Mouse (Mus musculus): ENCODE measurements around the gene Gpsm1.

The Gpsm1 gene

DNA sequence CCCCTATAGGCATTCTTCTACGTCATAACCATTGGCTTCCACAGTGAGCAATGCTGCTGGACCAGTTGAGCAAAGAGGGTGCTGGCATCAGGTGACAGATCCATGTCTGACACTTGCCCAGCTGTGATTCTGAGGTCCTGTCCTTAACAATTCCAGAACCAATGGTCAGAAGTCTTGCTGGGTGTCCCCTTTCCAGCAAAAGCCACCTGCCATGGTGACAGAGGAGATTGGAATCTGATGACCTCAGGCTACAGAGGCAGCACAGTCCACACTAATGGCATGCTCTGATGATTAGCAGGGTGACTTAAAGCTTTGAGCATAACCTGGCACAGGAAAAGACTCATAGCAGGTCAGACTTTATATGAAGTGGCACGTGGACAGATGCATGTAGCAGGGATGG is 9.8 kb upstream of the Gpsm1 start:
- in situ Hi-C loops (cut with MboI; ENCODE audit: low pct_unique_long_range_greater_than_20kb in 1 of 2, low sequenced_read_pairs in 2 of 2, unreplicated experiment in 1 of 2) = loop anchor here in 1 of 2 experiments (25.0 kb wide), 1 partner anchor 257 kb away; no protein-coding TSS in a partner anchor

DNA sequence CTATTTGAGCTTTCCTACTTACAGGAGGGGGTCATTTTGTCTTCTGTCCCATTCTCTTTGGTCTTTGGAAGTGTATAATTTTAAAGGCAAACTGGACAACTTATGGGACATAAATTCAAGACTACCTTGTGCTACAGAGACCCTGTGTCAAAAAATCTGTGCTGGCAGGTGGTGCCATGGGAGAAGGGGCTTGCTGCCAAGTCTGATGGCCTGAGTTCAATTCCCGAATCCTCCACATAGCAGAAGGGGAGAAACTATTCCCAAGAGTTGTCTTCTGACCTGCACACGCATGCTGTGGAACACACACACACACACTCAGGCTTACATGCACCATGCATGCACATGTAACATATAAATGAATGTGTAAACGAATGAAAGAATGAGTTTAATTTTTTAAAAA is 8.6 kb upstream of the Gpsm1 start:
- in situ Hi-C loops (cut with MboI; ENCODE audit: low pct_unique_long_range_greater_than_20kb in 1 of 2, low sequenced_read_pairs in 2 of 2, unreplicated experiment in 1 of 2) = loop anchor here in 1 of 2 experiments (25.0 kb wide), 1 partner anchor 256 kb away; no protein-coding TSS in a partner anchor

DNA sequence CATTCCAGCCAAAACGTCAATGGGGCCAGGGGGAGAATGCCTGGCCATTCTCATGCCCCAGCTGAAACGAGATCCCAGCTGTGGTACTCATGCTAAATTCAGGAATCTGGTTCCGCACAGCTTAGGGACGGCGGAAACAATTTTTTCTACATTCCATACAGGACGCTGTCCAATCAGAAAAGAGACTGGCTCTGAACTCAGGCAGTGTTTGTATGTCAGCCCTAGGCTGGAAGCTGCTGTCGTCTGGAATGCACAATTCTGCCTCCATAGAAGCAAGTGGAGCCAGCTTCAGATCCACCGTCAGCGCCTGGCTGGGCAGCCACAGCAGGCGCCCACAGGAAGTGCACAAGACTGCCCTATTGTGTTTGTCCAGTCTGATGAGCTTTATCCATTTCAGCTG is 5.6 kb upstream of the Gpsm1 start:
- in situ Hi-C loops (cut with MboI; ENCODE audit: low pct_unique_long_range_greater_than_20kb in 1 of 2, low sequenced_read_pairs in 2 of 2, unreplicated experiment in 1 of 2) = loop anchor here in 1 of 2 experiments (25.0 kb wide), 1 partner anchor 253 kb away; no protein-coding TSS in a partner anchor

DNA sequence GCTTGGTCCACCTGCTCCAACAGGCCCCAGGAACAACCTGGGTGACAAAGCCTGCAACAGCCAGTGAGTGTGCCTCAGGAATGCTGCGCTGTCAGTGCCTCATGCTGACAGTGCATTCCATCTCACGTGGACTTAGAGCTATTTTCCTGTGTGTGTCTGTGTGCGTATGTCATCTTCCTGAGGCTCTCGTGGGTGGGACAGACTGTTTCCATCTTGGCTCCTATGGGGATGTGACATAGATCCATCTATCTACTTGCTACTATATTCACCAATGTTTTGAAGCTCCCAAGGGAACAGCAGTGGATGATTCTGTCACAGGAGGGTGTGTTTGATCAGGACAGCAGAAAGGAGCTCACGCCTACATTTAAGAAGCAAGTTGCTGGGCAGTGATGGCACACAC is 3.4 kb upstream of the Gpsm1 start:
- in situ Hi-C loops (cut with MboI; ENCODE audit: low pct_unique_long_range_greater_than_20kb in 1 of 2, low sequenced_read_pairs in 2 of 2, unreplicated experiment in 1 of 2) = loop anchor here in 1 of 2 experiments (25.0 kb wide), 1 partner anchor 250 kb away; no protein-coding TSS in a partner anchor

DNA sequence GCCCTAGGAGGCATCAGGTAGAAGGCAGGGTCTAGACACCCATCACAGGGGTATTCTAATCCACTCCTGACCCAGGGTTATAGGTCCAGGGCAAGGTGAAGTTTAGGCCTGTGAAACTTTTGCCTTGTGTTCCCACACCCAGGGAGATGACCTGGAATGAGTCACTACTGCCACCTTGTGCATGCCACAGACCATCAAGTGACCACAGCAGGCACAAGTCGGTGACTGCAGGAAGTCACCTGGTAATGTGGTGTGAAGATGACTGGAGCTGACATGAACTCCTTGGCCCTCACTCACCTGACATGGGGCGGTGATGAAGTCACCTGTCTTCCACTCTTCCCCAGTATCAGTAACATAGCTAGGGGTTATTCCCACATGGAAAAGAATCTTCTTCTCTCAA is 2.5 kb upstream of the Gpsm1 start:
- in situ Hi-C loops (cut with MboI; ENCODE audit: low pct_unique_long_range_greater_than_20kb in 1 of 2, low sequenced_read_pairs in 2 of 2, unreplicated experiment in 1 of 2) = loop anchor here in 1 of 2 experiments (25.0 kb wide), 1 partner anchor 249 kb away; no protein-coding TSS in a partner anchor

DNA sequence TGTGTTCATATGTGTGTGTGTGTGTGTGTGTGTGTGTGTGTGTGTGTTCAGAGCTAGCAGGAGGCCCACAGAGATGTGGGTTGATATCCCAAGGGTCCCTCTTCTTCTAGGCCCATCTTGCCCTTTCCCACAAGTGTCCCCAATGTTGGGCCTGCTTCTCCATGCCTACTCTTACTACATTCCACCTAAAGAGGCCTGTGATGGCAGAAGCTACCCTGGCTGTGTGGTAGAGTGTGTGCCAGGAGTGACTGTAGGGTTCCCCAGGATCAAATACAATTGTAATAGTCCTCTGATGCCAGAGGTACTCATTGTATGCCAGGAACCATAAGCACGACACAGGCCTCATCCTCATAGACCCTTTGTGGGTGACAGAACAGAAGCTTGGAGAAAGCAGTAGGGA is 1.9 kb upstream of the Gpsm1 start:
- in situ Hi-C loops (cut with MboI; ENCODE audit: low pct_unique_long_range_greater_than_20kb in 1 of 2, low sequenced_read_pairs in 2 of 2, unreplicated experiment in 1 of 2) = loop anchor here in 1 of 2 experiments (25.0 kb wide), 1 partner anchor 249 kb away; no protein-coding TSS in a partner anchor

DNA sequence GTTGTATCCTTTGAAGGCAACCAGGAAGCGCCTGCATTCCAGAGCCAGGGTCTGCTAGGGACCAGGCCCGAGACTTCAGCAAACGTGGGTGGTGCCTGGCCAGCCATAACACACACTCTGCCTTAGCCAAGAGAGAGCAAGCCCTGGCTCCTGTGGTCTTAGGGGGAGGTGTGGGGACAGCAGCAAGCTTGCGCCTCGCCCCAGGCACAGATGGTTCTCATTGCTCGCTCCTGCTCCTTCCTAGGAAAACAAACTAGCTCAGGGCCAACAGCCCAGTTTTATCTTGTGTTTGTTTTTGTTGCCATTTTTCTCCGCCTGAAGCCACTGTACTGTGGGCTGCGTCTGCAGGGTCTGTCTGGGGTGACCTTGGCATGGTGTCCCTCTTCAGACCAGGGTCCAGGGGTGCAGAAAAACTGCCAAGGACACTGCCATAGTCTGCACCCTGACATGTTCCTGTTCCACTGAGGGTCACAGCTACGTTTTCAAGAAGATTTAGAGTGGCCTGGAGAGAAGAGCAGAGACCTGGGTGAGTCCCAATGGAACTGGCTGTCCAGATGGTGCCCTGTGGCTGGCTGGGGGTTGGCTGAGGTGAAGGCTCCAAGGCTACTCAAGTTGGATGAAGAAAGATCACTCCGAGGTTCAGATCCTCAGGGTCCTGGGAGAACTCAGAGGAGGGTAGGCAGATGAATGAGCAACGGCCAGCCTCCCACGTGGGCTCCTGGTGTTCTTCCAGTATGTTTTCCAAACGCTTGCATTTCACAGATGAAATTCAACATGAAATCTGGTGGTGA is 839 bp upstream of the Gpsm1 start:
- in situ Hi-C loops (cut with MboI; ENCODE audit: low pct_unique_long_range_greater_than_20kb in 1 of 2, low sequenced_read_pairs in 2 of 2, unreplicated experiment in 1 of 2) = loop anchor here (5.0 to 25.0 kb wide), 2 partner anchors 248 kb away; no protein-coding TSS in a partner anchor

DNA sequence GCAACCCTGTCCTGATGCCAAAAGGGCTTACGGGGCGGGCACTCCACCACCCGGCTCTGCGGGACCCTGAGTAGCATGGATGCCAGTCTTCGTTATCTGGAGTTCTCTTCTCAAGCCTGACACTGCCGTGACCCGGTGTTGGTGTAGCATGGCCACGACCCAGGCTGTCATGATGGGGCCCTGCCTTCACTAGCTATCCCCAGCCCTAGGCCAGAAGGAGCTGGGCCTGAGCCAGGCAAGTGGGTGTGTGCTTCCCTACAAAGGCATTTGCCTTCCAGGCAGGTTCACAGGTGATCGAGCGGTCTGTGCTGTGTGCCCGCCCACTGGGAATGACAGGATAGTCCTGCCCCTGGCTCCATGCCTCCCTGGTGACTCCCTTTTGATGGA is 603 bp downstream of the Gpsm1 start:
- in situ Hi-C loops (cut with MboI; ENCODE audit: low pct_unique_long_range_greater_than_20kb in 1 of 2, low sequenced_read_pairs in 2 of 2, unreplicated experiment in 1 of 2) = loop anchor here (5.0 to 25.0 kb wide), 2 partner anchors 246 kb away; no protein-coding TSS in a partner anchor

DNA sequence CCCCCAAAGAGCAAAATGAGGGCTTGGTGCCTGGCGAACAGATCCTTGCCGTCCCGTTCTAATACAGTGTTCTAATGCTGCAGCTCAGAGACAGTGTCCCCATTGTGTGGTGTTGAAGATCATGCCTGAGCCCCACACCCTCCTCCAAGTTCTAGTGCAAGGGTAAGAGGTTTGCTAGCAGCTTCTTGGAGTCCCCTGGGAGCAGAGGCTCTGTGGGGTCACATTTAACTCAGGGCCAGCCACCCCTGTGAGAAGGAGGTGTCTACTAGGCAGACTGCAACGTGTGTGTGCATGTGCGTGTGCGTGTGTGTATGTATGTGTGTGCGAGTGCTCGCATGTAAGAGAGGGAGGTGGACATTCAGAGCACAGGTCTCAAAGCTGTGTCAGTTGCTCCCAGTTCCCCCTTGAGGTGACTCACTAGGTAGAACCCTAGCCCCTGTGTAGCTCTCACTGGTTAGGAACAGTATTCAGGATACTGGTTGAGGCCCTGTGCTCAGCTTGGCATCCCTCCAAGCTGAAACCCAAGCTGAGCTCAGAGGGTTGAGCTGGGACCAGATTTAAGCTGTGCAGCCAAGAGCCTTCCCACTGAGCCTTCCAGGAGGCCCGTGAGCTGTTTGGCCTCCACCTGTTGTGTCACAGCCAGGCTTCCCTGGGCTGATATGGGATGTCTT is 1.4 kb downstream of the Gpsm1 start:
- in situ Hi-C loops (cut with MboI; ENCODE audit: low pct_unique_long_range_greater_than_20kb in 1 of 2, low sequenced_read_pairs in 2 of 2, unreplicated experiment in 1 of 2) = loop anchor here (5.0 to 25.0 kb wide), 2 partner anchors 246 kb away; no protein-coding TSS in a partner anchor

DNA sequence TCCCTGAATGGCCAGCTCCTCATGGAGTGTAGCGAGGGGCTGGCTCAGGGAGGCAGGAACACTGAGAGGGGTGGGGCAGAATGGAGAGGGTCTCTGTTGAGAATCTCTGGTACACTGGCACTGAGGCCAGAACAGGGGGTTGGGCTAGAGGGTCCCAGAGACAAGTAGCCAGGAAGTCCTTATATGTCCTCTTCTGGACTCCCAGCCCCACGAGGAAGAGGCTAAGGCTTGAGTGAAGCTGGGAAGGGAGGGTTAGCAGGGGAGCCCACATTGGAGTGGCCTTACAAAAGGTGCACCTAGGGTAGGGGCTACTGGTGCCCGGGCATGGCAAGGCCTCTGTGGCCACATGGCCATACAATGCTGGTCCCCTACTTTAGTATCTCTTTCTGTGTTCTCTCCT is 2.1 kb downstream of the Gpsm1 start:
- in situ Hi-C loops (cut with MboI; ENCODE audit: low pct_unique_long_range_greater_than_20kb in 1 of 2, low sequenced_read_pairs in 2 of 2, unreplicated experiment in 1 of 2) = loop anchor here (5.0 to 25.0 kb wide), 2 partner anchors 245 kb away; no protein-coding TSS in a partner anchor

DNA sequence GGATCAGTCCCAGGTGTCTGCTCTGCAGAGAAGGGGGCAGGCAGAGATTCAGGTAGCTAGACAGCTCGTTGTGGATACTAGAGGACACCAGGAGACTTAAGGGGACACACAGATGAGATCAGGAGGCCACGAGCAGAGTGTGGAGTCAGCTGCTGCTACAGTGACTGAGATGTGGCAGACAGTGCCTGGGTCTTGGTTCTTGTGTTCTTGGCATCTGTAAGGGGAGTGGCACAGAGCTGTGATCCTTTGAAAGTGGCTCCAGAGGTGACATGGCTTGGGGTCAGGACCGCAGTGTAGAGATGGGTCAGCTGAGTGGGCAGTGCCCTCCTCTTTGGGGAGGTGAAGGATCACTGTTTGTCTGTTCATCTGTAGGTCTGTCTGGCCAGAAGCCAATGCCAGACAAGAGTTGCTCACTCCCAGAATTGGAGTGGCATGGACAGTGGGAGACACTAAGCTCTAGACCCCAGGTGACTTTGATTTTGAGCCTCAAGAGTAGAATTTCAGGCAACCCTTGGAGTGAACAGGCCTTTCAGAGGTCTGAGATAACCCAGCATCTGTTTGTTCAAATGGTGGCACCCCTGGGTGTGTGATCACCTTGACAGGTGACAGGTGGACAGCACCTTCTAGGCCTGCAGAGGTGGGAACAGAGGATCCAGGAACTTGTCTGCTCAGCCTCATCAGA is 2.8 kb downstream of the Gpsm1 start:
- in situ Hi-C loops (cut with MboI; ENCODE audit: low pct_unique_long_range_greater_than_20kb in 1 of 2, low sequenced_read_pairs in 2 of 2, unreplicated experiment in 1 of 2) = loop anchor here (5.0 to 25.0 kb wide), 2 partner anchors 244 kb away; no protein-coding TSS in a partner anchor

DNA sequence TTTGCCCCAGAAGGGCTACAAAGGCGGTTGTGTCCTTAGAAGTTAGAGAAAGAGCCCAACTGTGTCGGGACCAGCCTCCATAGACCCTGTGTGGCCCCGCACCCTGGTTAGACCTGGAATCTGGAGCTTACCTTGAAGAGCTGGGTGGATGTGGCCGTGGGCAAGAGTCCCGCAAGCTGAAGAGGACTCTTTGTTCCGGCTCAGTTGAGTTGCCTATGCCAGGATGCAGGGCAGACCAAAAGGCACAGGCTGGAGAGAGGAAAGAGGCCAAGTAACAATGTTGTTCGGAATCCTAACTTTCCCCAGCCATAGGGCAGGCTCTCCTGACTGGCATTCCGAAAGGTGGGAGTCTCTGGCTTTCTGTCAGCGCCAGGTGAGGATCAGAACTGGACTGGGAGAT is 3.8 kb downstream of the Gpsm1 start:
- in situ Hi-C loops (cut with MboI; ENCODE audit: low pct_unique_long_range_greater_than_20kb in 1 of 2, low sequenced_read_pairs in 2 of 2, unreplicated experiment in 1 of 2) = loop anchor here (5.0 to 25.0 kb wide), 2 partner anchors 243 kb away; no protein-coding TSS in a partner anchor

DNA sequence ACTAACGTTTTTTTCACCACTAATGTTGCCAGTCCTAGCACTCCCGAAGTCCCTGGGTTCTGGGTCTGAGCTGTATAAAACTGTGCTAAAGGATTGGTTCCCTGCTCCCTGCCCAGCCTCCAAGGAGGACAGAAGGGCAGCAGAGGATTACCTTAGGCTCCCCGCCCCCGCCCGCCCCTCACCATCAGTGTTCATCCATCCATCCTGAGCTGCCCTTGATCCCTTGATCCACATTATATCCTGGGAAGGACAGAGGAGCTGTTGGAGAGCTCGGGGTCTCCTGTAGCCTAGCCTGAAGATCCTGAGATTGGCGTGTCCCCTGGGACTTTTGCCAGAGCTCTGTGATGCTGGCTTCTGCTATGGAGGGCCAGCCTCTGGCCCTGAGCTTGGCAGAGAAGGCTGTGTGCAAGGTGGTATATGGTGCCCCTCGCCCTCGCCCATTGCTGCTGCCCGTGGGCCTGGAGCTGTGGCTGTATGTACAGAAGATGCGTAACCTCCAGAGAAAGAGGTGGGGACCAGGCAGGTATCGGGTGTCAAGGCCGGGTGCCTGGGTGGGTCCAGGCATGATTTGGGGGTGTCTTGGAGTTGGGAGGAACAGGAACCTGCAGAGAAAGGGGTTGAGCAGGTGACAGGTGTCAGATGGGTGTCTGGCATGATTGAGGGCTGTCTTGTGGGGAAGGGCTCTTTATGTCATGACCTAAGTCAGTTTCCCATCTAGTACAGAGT is 4.4 kb downstream of the Gpsm1 start:
- in situ Hi-C loops (cut with MboI; ENCODE audit: low pct_unique_long_range_greater_than_20kb in 1 of 2, low sequenced_read_pairs in 2 of 2, unreplicated experiment in 1 of 2) = loop anchor here (5.0 to 25.0 kb wide), 2 partner anchors 243 kb away; no protein-coding TSS in a partner anchor

DNA sequence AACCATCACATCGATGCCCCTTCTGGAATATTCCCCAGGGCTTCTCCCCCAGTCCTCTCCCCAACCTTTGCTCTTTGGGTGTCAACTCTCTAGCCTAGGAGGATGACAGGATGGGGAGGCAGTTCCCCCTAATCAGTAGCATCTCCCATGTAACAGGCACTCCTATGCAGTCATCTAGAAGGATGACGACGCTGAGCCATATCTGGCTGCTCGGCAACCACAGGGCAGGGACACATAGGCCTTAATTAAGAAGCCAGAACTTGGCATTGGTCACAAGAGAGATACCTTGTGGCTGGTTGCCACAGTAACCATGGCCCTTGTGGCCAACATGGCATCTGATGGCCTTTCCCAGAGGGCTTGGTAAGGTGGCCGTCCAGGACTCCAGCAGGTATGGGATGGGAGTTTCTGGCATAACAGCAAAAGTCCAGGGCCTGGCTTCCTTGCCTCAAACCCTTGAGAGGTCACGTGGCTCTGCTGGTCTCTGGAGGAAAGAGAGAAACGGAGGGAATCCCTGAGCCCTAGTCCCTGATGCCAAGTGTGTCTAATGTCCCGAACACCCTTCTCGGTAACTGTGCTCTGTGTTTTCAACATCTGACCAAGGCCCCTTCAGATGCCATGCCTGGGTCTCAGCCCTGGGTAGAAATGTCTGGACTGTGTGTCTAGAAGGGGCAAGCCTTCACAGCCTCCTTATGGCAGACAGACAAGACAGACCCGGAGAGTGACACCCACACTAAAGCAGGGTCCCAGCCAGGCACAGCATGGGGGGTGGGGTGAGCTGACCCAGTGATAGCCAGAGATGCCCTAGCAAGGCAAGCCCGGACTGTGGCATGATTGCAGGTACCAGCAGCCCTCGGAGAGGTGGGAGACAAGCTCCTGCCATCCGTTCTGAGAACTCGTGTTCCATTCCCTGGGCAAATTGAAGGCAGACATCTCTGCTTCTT is 5.2 kb downstream of the Gpsm1 start:
- in situ Hi-C loops (cut with MboI; ENCODE audit: low pct_unique_long_range_greater_than_20kb in 1 of 2, low sequenced_read_pairs in 2 of 2, unreplicated experiment in 1 of 2) = loop anchor here in 1 of 2 experiments (25.0 kb wide), 1 partner anchor 242 kb away; no protein-coding TSS in a partner anchor

DNA sequence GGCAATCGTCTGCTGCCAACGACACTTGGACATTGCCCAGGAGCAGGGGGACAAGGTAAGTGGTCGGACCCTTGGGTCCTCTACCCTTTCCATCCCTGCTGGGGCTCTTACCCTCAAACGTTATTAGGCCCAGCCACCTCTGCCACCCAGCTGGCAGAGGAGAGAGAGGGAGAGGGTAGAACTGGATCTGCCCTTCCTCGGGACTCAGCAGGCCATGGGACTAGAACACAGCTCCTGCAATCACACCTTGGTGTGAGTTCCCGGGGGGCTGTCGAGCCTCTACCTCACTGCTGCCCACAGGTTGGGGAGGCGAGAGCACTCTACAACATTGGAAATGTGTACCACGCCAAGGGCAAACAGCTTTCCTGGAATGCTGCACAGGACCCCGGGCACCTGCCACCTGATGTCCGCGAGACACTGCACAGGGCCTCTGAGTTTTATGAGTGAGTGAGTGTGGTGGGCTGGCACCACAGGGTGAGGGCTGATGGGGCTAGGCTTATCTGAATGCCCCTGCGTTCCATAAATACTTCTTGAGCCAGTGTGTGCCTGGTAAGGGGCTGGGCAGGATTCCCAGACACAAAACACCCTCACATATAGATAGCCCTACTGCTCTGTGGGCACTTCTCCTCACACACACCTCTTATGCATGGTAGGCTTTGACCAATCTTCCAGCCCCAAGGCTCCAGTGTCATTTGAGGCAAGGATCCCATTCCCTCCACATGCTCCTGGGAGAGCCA is 8.4 kb downstream of the Gpsm1 start:
- in situ Hi-C loops (cut with MboI; ENCODE audit: low pct_unique_long_range_greater_than_20kb in 1 of 2, low sequenced_read_pairs in 2 of 2, unreplicated experiment in 1 of 2) = loop anchor here in 1 of 2 experiments (25.0 kb wide), 1 partner anchor 239 kb away; no protein-coding TSS in a partner anchor

DNA sequence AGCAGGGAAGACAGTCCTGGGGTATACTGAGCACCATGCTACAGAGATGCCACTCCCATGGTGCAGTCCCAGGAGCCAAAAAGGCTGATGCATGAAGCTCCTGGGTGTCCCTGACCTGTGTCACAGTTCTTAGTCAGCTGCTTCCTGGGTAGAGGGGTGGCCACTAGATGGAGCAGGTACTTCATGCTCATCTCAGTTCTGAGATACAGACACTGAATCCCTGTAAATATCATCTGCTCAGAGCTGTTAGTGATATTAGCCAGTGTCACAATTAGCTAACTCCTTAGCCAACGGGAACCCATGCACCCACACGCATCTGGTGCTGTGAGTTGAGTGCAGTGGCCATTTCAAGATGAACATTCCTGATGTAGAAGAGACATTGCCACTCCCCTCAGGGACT is 9.6 kb downstream of the Gpsm1 start:
- in situ Hi-C loops (cut with MboI; ENCODE audit: low pct_unique_long_range_greater_than_20kb in 1 of 2, low sequenced_read_pairs in 2 of 2, unreplicated experiment in 1 of 2) = loop anchor here (5.0 to 25.0 kb wide), 2 partner anchors 82 to 237 kb away; partner anchors contain the start of gene Inpp5e (in 1 of the 2)
